Mouse (Mus musculus) left cerebral cortex, adult 8-10 months (tissue): ENCODE measurements at regions not wholly inside any gene's neighbourhood (a gene's known extent, or its start where the extent isn't known, plus 50 kb on each side); places are given as distances from the start of the nearest gene placed in this dataset.
A peak's percentile ranks its signal among the peaks of the same experiment; 100 is the strongest.

ENCODE experiments used
- DNase-seq, 2 experiments: peaks; one replicate each; pipeline ENCODE4 v3.0.0; 2022; ENCODE audit warnings: low spot score in 2 of 2

- peak in 1 of 2 experiments; percentile 41 for DNase-seq
These were observed 368.2 kb downstream of the Etnk1 start for GRCm38 (mm10) chr6:143535265-143535664.

- DNase-seq = no peak
These were observed 368.7 kb downstream of the Etnk1 start for GRCm38 (mm10) chr6:143535726-143536125.

GRCm38 (mm10) chr6:143536525-143537293 is 369.7 kb downstream of the Etnk1 start:
- no peak for DNase-seq

GRCm38 (mm10) chr6:143547406-143547903 is 380.4 kb downstream of the Etnk1 start:
- DNase-seq = no peak

- peak in 1 of 2 experiments; percentile 36 for DNase-seq
These were observed 387.9 kb downstream of the Etnk1 start for GRCm38 (mm10) chr6:143554946-143555345.

- no peak for DNase-seq
These were observed 391.2 kb downstream of the Etnk1 start for GRCm38 (mm10) chr6:143558046-143558884.

- DNase-seq = no peak
These were observed 392.3 kb downstream of the Etnk1 start for GRCm38 (mm10) chr6:143559316-143559715.

- no peak for DNase-seq
These were observed 394.5 kb downstream of the Etnk1 start for GRCm38 (mm10) chr6:143561316-143562088.

GRCm38 (mm10) chr6:143571356-143572115 is 404.5 kb downstream of the Etnk1 start:
- no peak for DNase-seq

GRCm38 (mm10) chr6:143579223-143579622 is 412.2 kb downstream of the Etnk1 start:
- DNase-seq = no peak

GRCm38 (mm10) chr6:143589666-143590065 is 422.6 kb downstream of the Etnk1 start:
- DNase-seq = no peak

GRCm38 (mm10) chr6:143590231-143590630 is 423.2 kb downstream of the Etnk1 start:
- DNase-seq = no peak

- no peak for DNase-seq
These were observed 425.5 kb downstream of the Etnk1 start for GRCm38 (mm10) chr6:143592490-143592889.

GRCm38 (mm10) chr6:143595486-143595885 is 428.5 kb downstream of the Etnk1 start:
- DNase-seq = no peak

GRCm38 (mm10) chr6:143597414-143597813 is 430.4 kb downstream of the Etnk1 start:
- DNase-seq = no peak

- no peak for DNase-seq
These were observed 431.9 kb downstream of the Etnk1 start for GRCm38 (mm10) chr6:143598916-143599315.

GRCm38 (mm10) chr6:143609100-143609499 is 442.1 kb downstream of the Etnk1 start:
- DNase-seq = no peak

- no peak for DNase-seq
These were observed 445.9 kb downstream of the Etnk1 start for GRCm38 (mm10) chr6:143612966-143613365.

GRCm38 (mm10) chr6:143614431-143614987 is 447.5 kb downstream of the Etnk1 start:
- no peak for DNase-seq

GRCm38 (mm10) chr6:143615361-143615760 is 448.3 kb downstream of the Etnk1 start:
- no peak for DNase-seq
